Mouse (Mus musculus) left cerebral cortex, adult 8-10 months (tissue): Measurements from ENCODE around the gene Acap1. TPM values are rescaled to one million over a fixed set of nuclear protein-coding genes. Genes with fewer than 3 reads are reported as not detected.
"Not testable (repeated sequence)": the region's sequence is repeated elsewhere in the genome, so short reads cannot be mapped to it uniquely, and the experiment has no call there.

Experiments
- DNase-seq, 2 experiments: peaks; one replicate each; pipeline ENCODE4 v3.0.0; 2022; ENCODE audit warnings: low spot score in 2 of 2
- total RNA-seq, 4 experiments: library from RNA; stranded (reverse); gene quantifications; 2 replicates each; pipeline ENCODE4 v1.2.4; 2022

Gene Acap1
- total RNA-seq, 4 experiments from 2014 or later = not detected

DNA sequence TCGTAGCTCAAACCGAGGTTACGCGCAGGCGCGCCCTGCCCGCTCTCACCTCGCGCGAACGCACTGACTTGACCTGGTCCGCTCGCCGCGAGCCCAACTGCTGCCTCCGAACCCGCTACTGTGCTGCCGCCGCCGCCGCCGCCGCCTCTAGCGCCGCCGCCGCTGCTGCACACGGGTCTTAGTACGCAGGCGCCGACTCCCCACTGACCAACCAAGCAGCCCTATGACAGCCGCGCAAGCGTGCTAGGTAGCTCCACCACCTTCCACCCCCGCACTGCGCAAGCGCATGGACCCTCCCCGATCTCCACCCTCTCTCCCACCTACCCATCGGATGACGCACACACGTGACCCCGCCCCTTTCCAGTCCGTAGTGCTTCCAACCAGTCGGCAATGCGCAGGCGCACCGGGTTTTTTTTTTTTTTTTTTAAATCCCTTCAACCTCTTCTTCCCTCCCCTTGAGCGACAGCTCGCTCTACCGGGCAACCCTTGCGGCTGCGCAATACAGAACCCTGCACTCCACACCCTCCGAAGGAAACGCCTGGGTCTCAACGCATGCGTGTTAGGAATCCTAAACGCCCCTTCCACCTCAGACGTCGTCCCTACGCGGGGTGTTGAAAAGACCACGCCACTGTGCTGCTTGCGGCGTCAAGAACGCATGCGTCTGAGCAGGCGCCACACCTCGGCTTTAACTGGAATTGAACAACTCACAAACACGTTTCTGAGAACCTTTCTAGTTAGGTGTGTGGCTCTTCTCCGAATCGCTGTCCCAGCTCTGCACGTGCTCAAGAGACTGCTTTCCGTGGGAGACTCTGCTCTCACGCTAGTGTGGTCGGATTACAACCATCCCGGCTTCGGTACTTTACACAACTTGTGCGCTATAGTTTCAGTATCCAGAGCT, 26.0 kb upstream of the Acap1 start, which contains the start of gene Eif5a:
Eif5a (minus strand) TSS at position 845 of the 898 bp plus-strand sequence.
- peak; percentile 99 to 100 for DNase-seq

DNA sequence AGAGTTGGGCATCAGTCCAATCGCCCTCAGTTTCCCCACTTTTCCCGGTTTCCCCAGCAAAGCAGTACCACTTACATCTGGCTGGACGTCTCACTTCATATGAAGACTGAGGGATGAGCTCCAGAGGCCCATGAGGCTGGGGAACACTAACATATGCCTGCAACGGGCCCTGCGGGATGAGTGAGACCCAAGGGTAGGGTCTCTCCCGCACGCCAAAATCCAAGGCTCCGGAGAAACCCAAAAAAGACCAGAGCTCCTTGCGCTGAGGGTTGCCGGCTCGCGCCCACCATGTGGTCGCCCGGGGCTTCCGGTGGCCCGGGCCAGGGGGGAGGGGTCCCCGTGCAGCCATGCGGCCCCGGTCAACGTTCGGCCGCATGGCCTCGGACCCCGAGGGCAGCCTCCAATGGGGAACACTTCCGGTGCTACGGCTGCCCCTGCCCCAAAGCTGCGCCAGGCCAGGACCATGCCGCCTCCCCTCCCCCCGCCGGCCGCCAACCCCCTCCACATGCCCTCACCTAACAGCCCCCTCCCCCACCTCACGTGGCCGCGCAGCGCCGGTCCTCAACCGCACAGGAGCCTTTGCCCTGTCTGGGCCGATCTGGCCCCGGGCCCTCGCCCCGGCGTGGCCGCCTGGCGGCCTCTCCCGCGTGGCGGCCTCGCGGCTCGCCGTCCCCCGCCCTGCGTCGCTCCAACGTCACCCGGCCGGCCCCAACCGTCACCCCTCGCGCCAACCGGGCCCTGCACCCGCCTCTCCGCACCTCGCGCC, 25.1 kb upstream of the Acap1 start:
- peak in 1 of 2 experiments; percentile 44 for DNase-seq

- DNase-seq = no peak
These were observed 24.4 kb upstream of the Acap1 start for GRCm38 (mm10) chr11:69919661-69920265.

DNA sequence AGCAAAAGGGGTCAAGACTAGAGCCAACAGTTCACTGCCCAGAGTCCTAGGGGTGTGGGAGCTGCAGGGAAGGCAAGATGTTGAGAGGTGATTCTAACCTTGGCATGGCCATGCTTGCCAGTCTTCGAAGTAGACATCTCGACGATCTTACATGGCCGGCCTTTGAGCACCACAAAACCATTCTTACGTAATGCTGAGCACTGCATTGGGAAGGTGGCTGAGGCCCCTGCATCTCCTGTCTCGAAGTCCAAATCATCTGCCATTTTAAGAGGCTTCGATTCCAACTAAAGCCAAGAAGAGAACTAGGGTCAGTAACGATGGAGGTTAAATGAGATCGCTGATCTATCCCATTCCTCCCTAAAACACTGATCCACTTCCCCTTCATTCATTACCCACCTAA, 23.7 kb upstream of the Acap1 start:
- no peak for DNase-seq

DNA sequence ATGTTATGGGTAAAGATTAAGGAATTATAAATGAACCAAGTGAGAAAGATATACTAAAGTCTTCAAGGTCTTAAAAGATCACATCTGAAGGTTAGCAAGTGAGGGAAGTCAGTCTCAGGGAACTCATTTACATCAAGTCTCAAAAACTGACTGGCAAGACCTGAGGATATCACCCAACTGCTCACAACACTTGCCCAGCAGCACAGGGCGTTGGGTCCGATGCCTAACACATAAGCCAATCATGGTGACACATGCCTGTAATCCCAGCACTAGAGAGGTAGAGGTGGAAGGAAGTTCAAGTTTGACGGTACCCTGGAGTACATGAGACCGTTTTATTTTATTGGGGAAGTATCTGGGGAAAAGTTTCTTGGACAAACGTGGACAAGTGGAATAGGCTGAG, 22.8 kb upstream of the Acap1 start:
- DNase-seq = no peak

DNA sequence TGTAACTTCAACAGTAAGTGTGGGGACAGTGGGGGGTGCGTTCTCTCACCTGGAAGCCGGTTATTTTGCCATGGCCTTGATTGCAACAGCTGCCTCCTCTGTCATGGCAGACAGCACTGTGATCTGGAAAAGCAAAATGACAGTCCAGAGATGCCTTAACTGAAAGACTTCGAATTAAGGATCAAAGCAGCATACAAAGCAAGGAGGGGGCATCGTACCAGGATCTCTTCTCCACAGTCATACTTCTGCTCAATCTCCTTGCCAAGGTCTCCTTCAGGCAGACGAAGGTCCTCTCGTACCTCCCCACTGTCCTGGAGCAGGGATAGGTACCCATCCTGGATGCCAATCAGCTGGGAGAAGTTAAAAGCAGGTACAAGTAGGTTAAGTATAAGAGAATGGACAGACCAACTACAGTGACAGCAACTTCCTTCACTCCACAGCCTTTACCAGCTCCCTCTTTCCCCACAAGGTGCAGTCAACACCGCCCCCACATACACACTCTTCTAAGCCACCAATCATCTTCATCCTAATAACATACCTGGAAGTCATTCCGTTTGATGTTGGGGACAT, 22.1 kb upstream of the Acap1 start:
- DNase-seq = no peak

DNA sequence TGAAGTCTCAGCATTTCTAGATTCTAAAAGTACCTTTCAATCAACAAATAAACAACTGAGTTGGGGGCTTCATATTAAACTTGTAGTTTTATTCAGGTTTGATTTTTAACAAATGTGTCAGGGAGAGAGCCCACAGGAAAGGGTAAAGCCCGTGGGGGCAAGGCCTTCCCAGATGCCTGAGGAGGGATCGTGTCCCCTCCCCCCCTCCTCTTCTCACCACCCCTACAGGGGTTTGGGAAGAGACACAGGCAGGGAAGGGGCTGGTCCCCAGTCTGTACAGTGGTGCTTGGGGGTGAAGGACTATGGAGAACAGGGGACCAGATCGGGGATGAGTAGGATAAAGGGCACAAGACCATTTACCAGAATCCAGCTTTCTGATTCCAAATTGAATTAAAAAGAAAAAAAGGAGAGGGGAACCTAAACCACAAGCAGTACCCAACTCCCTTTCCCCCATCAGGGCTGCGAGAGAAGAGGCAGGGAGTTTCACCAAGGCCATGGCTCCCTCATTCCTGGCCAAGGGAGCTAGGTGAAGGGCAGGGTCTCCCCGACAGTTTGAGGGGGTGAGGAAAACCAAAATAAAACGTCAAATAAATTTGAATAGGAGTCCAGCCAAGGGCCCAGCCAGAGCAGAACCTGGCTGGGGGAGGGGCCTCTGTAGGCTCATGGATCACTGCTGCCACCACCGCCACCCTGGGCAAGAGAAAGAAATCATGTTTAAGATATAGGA, 21.5 kb upstream of the Acap1 start:
- not testable (repeated sequence) for DNase-seq

DNA sequence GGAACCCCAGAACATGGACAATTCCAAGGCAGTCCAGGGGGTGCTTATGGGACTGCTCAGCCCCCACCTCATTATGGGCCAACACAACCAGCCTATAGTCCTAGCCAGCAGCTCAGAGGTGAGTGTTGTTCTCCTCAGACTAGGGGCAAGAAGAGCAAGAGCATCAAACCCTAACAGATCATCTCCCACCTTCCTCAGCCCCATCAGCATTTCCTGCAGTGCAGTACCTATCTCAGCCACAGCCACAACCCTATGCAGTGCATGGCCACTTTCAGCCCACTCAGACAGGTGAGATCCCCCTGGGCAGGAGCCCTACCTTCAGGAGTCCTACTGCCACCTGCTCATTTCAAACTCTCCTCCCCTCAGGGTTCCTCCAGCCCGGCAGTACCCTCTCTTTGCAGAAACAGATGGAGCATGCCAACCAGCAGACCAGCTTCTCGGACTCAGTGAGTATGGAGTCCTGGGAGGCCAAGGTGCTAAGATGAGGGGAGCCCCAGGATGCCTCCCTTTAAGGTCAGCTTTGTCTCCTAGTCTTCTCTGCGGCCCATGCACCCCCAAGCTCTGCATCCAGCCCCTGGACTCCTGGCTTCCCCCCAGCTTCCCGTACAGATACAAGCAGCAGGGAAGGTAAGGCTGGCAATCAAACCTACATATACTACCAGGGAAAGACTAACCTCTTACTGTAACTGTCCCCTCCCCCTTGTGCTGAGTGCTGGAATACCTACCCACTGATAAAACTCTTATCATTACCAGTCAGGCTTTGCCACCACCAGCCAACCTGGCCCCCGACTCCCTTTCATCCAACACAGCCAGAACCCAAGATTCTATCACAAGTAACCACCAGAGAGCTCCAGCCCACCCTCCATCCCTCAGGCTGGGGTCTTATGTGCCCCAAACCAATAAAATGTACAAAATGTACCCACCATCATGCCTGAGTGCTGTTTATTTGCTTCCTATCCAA, 20.6 kb upstream of the Acap1 start:
- DNase-seq = no peak

- DNase-seq = no peak
These were observed 19.6 kb upstream of the Acap1 start for GRCm38 (mm10) chr11:69914917-69915430.

DNA sequence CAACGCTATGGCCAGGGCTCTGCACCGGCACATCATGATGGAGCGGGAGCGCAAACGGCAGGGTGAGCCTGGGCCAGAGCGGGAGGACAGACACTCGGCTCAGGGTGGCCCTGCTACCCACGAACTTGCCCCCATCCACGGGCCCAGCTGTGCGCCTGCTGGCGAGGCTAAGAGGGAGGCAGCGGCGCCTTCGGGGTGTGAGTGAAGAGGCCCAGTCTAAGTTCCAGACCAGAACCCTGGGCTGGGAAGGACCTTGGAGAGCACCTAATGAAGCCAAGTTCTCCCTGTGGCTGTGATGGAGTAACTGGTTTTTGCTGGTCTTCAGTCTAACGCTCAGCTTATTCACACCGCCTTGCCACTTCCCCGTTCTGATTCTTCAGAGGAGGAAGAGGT, 19.0 kb upstream of the Acap1 start:
- no peak for DNase-seq

DNA sequence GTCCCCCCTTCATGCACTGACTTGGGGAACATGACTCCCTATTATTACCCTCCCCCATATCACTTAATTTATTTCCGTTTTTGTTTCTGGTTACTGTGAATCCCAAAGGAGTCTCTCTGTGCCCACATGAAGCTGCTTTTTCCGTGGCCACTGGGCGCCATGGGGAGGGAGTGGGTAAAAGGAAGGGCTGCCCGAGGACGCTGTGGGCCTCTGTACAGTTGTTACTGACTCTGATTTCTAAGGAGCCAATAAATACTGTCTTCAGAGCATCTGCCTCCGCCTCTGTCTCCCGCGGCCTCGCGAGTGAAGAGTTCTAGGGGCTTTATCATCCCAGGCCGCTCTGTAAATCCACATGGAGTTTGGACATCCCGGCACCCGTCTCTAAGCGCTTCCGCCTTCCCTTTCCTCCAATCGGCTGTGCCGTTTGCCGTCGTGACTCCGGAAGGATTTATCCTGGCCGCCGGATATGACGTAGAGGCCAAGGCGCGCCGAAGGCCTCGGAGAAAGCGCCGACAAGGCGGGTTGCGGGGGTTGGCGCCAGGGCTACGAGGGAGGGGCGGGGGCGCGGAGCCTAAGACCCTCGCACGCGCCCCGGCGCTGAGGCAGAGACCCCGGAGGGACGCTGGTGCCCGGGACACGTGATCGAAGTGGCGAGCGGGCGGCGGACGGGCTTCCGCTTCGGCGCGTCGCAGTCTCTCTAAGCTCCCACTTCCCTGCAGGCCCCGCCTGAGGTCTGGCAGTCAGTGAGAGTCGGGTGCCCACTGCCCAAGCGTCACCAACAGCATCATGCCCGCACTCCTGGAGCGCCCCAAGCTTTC, 18.4 kb upstream of the Acap1 start, which contains the start of gene Gps2:
Gps2 (plus strand) TSS at position 335 of the 818 bp plus-strand sequence.
- DNase-seq = peak; percentile 90

GRCm38 (mm10) chr11:69912716-69913530, 17.6 kb upstream of the Acap1 start:
- DNase-seq = no peak

- no peak for DNase-seq
These were observed 16.4 kb upstream of the Acap1 start for GRCm38 (mm10) chr11:69911701-69912100.

DNA sequence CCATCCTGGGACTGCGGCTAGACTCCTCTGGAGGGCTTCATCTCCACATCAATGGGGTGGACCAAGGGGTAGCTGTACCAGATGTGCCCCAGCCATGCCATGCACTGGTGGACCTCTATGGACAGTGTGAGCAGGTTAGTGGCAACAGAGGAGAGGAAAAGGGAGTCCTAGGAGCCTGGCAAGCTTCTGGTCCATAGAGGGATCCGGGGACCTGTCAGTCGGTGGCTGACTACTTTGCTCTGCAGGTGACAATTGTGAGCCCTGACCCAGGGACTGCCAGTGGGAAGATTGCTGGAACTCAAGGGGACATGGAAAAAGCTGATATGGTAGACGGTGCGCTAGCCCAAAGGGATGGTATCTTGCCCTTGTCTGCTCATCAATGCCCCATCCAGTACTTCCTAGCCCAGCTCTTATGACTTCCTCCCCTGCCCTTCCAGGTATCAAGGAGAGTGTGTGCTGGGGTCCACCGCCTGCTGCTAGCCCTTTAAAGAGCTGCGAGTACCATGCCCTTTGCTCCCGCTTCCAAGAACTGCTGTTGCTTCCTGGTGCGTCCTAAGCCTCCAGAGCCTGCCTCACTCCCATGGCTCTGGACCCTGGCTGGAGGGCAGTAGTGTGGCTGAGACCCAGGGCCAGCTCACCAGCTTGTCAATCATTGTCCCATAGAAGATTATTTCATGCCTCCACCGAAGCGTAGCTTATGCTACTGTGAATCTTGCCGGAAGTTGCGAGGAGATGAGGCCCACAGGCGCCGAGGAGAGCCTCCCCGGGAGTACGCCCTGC, 15.6 kb upstream of the Acap1 start:
- no peak for DNase-seq

GRCm38 (mm10) chr11:69910177-69910576, 14.8 kb upstream of the Acap1 start:
- DNase-seq = no peak

DNA sequence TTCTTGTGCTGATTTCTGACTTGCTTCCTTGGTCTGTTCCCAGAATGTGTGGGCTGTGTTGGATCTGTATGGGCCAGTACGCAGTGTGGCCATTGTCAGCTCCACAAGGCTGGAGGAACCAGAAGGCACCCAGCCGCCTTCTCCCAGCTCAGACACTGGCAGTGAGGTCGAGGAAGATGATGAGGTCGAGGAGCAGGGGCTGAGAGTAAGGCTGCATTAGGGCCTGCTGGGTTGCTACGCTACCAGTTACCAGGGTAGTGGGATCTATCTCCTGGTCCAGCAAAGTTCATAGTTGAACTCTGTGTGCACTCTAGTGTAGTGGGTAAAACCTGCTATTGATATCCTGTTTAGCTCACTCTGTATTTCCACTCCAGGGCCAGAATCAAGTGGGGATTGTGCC, 13.8 kb upstream of the Acap1 start:
- no peak for DNase-seq

DNA sequence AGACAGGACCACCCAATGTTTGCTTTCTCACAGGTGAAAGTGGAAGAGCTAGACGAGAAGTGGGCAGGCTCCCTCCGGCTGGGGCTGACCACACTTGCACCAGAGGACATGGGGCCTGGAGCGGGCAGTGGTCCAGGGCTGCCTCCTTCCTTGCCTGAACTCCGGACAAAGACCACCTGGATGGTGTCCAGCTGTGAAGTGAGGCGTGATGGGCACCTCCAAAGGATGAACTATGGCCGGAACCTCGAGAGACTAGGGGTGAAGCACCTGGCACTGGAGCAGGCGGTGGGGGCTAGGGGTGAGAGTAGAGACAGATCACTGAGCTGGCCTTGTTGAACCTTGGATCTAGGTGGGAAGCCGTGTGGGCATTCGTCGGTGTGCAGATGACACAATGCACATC, 13.3 kb upstream of the Acap1 start:
- no peak for DNase-seq
